Mouse (Mus musculus) midbrain, embryonic 12.5 days (tissue): ENCODE results near the gene Fut1. TPM values are rescaled to one million over a fixed set of nuclear protein-coding genes. Genes with fewer than 3 reads are reported as not detected.

Source experiments
- ATAC-seq: fragments of 200-750 bp; cut with Nextera tagmentation; 2 replicates; pipeline ENCODE4 v1.8.0; 2017; ENCODE audit warnings: low read depth, moderate TSS enrichment, moderate library complexity; ENCODE audit not compliant: low FRiP score
- H3K27ac ChIP-seq: fragments of 300-500 bp; sonication (generic); replicated peaks from 2 replicates; pipeline ENCODE4 v1.5.1; 2016; ENCODE audit warnings: mild to moderate bottlenecking
- H3K27me3 ChIP-seq: fragments of 300-500 bp; sonication (generic); 2 replicates; pipeline ENCODE4 v1.6.1; 2016; ENCODE audit warnings: mild to moderate bottlenecking
- H3K36me3 ChIP-seq: fragments of 300-500 bp; sonication (generic); 2 replicates; pipeline ENCODE4 v1.6.1; 2016
- H3K4me1 ChIP-seq: fragments of 300-500 bp; sonication (generic); 2 replicates; pipeline ENCODE4 v1.6.1; 2016
- H3K4me2 ChIP-seq: fragments of 300-500 bp; sonication (generic); replicated peaks from 2 replicates; pipeline ENCODE4 v1.6.1; 2016; ENCODE audit warnings: mild to moderate bottlenecking, moderate library complexity
- H3K4me3 ChIP-seq: fragments of 300-500 bp; sonication (generic); 2 replicates; pipeline ENCODE4 v1.5.1; 2016; ENCODE audit warnings: mild to moderate bottlenecking
- H3K9ac ChIP-seq: fragments of 300-500 bp; sonication (generic); replicated peaks from 2 replicates; pipeline ENCODE4 v1.6.1; 2016; ENCODE audit warnings: mild to moderate bottlenecking, moderate library complexity
- H3K9me3 ChIP-seq: fragments of 300-500 bp; sonication (generic); 2 replicates; pipeline ENCODE4 v1.6.1; 2016; ENCODE audit warnings: mild to moderate bottlenecking
- WGBS: fragments of 180-500 bp; shearing (Covaris S2); methylation state at CpG from one replicate; pipeline ENCODE4 v1.1.7; 2016; 5-methylcytosine and 5-hydroxymethylcytosine counted together
- polyA plus RNA-seq: library from polyadenylated mRNA; unstranded; fragments of >200 nt; fragmentation: Nextera tagmentation; extraction: Ambion mirVana; gene quantifications from 2 replicates; pipeline ENCODE4 v1.2.1, GENCODE M21; 2016

Gene Fut1
- polyA plus RNA-seq, 1 experiment from 2014 or later, result not detected

GRCm38 (mm10) chr7:45665303-45666138 is 48.4 kb downstream of the Fut1 start:
- no peaks in the 10 kb centered on the region for H3K36me3 ChIP-seq
- H3K9ac ChIP-seq, result no peak overlapping the region
- peaks cover 7% of the 10 kb centered on the region; the same call in 1 of the 2 replicates for H3K27me3 ChIP-seq
- no peak overlapping the region for H3K4me3 ChIP-seq
- H3K9me3 ChIP-seq, result no peaks in the 10 kb centered on the region
- no peak overlapping the region for H3K4me2 ChIP-seq
- no peak for ATAC-seq
- H3K27ac ChIP-seq, result no peak overlapping the region
- WGBS, result 60% methylated on average over 13 of the region's 13 CpGs
- no peaks in the 10 kb centered on the region for H3K4me1 ChIP-seq

DNA sequence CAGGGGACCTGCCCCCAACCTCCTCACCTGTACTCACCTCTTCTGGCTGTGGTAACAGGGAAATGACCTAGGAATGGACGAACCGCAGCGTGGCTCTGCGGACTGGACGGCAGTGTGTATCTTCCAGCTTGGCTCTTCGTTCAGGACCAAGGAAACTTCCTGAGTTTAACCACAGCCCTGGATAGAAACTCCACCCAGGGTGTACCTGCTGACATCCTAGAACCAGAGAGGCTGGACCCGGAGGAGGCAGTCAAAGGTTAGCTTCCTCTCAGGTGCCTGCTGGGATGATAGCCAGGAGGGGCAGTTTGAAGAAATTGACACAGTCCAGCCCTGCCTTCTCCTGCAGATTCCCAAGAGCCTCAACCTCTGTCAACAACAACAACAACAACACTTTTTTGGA is 49.1 kb downstream of the Fut1 start, which contains the start of gene Fut2:
Gene Fut2 (minus strand): TSS at position 234 of the 400 bp plus-strand sequence.
- Histone ChIP-seq H3K27me3 (peaks cover 7% of the 10 kb centered on the region; the same call in 1 of the 2 replicates), H3K4me3 (no peak within 1 kb of the TSS), H3K36me3 (no peaks in the 10 kb centered on the region), H3K9me3 (no peaks in the 10 kb centered on the region), H3K9ac (no peak within 1 kb of the TSS), H3K4me1 (no peaks in the 10 kb centered on the region), H3K27ac (no peak within 1 kb of the TSS), H3K4me2 (no peak within 1 kb of the TSS)
- 87% methylated on average over 7 of the region's 7 CpGs for WGBS
- ATAC-seq, result no peak

DNA sequence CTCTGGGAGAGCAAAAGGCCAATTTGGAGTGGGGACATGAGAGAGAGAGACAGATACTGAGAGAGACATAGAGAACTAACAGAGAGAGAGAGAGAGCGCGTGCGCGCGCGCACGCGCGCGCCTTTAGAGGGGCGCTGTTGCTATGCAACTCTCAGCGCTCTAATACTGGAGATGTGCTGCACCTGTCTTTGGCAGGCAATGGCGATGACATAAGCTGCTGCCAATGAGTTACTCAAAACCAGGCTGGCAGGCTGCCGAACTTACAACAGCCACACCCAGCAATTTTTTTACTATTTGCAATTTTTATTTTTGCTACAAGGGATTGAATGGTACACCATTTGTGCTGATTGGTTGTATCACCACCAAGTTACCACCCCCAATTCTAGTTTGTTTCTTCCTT is 50.7 kb downstream of the Fut1 start:
- Histone ChIP-seq H3K4me1 (no peaks in the 10 kb centered on the region), H3K27me3 (peaks cover 10% of the 10 kb centered on the region; the same call in 1 of the 2 replicates), H3K4me3 (no peak overlapping the region), H3K27ac (no peak overlapping the region), H3K9ac (no peak overlapping the region), H3K36me3 (no peaks in the 10 kb centered on the region), H3K9me3 (no peaks in the 10 kb centered on the region), H3K4me2 (no peak overlapping the region)
- WGBS, result 78% methylated on average over 14 of the region's 14 CpGs
- ATAC-seq, result no peak

DNA sequence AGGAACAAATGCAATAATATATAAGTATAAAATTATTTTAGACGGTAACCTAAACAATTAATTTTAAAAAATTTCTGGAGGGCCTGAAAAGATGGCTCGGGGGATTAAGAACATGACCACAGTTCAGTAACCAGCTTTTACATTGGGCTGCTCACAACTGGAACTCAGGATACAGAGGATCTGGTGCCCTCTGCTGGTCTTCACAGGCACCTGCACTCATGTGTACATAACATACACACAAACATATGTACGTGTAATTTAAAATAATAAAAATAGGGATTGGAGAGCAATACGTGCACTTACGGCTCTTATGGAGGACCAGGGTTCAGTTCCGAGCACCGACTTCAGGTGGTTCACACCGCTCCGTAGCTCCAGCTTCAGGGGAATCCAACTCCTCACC is 51.8 kb downstream of the Fut1 start:
- WGBS, result 96% methylated on average over 9 of the region's 9 CpGs
- no peaks in the 10 kb centered on the region for H3K36me3 ChIP-seq
- peaks cover 14% of the 10 kb centered on the region; the same call in 1 of the 2 replicates for H3K27me3 ChIP-seq
- ATAC-seq, result no peak
- no peak overlapping the region for H3K4me3 ChIP-seq
- H3K9ac ChIP-seq, result no peak overlapping the region
- no peaks in the 10 kb centered on the region for H3K4me1 ChIP-seq
- H3K27ac ChIP-seq, result no peak overlapping the region
- no peak overlapping the region for H3K4me2 ChIP-seq
- no peaks in the 10 kb centered on the region for H3K9me3 ChIP-seq

Other genes with a start within 250 kb of the Fut1 start
- 2.6 and 2.9 TPM in 2 replicates for gene Lin7b, start 246.7 kb upstream of the Fut1 start, polyA plus RNA-seq
- 294 and 300 TPM in 2 replicates for gene Snrnp70, start 221.5 kb upstream of the Fut1 start, polyA plus RNA-seq
- not detected in 2 replicates for gene Kcna7, start 211.6 kb upstream of the Fut1 start, polyA plus RNA-seq
- 0.22 and 0.43 TPM in 2 replicates for gene Ntf5, start 203.6 kb upstream of the Fut1 start, polyA plus RNA-seq
- gene Lhb, start 196.5 kb upstream of the Fut1 start, polyA plus RNA-seq, result not detected in 2 replicates
- 29.7 and 32.4 TPM in 2 replicates for gene Gys1, start 182.4 kb upstream of the Fut1 start, polyA plus RNA-seq
- gene Ruvbl2, start 179.2 kb upstream of the Fut1 start, polyA plus RNA-seq, result 140 and 153 TPM in 2 replicates
- 5,715 and 6,077 TPM in 2 replicates for gene Ftl1, start 157.4 kb upstream of the Fut1 start, polyA plus RNA-seq
- 241 and 250 TPM in 2 replicates for gene Bax, start 150.4 kb upstream of the Fut1 start, polyA plus RNA-seq
- 0.22 TPM in 2 replicates for gene Tulp2, start 135.4 kb upstream of the Fut1 start, polyA plus RNA-seq
- not detected in 2 replicates for gene Gm45808, start 130.5 kb upstream of the Fut1 start, polyA plus RNA-seq
- gene Dhdh, start 128.5 kb upstream of the Fut1 start, polyA plus RNA-seq, result 3.2 and 3.6 TPM in 2 replicates
- 102 and 106 TPM in 2 replicates for gene Nucb1, start 106.9 kb upstream of the Fut1 start, polyA plus RNA-seq
- 15.4 and 18.5 TPM in 2 replicates for gene Ppp1r15a, start 91.0 kb upstream of the Fut1 start, polyA plus RNA-seq
- 0.70 and 0.96 TPM in 2 replicates for gene Plekha4, start 91.0 kb upstream of the Fut1 start, polyA plus RNA-seq
- 0.78 TPM in 1 of 2 replicates, not detected in the other for gene Hsd17b14, start 62.4 kb upstream of the Fut1 start, polyA plus RNA-seq
- 23.2 and 23.8 TPM in 2 replicates for gene Bcat2, start 47.1 kb upstream of the Fut1 start, polyA plus RNA-seq
- gene Fgf21, start 1.8 kb upstream of the Fut1 start, polyA plus RNA-seq, result not detected in 2 replicates
- 0.18 and 0.31 TPM in 2 replicates for gene Izumo1, start 4.5 kb downstream of the Fut1 start, polyA plus RNA-seq
- 10.7 and 11.6 TPM in 2 replicates for gene Rasip1, start 10.2 kb downstream of the Fut1 start, polyA plus RNA-seq
- 2.3 and 2.7 TPM in 2 replicates for gene Mamstr, start 22.7 kb downstream of the Fut1 start, polyA plus RNA-seq
- 0.10 and 0.33 TPM in 2 replicates for gene Fut2, start 49.1 kb downstream of the Fut1 start, polyA plus RNA-seq
- 0.31 TPM in 1 of 2 replicates, not detected in the other for gene Ntn5, start 66.7 kb downstream of the Fut1 start, polyA plus RNA-seq
- 0.79 and 0.80 TPM in 2 replicates for gene Sec1, start 77.1 kb downstream of the Fut1 start, polyA plus RNA-seq
- 17.0 and 18.8 TPM in 2 replicates for gene Car11, start 82.6 kb downstream of the Fut1 start, polyA plus RNA-seq
- gene Dbp, start 87.8 kb downstream of the Fut1 start, polyA plus RNA-seq, result 4.5 and 4.6 TPM in 2 replicates
- gene Rpl18, start 98.2 kb downstream of the Fut1 start, polyA plus RNA-seq, result 688 and 721 TPM in 2 replicates
- gene Sphk2, start 100.7 kb downstream of the Fut1 start, polyA plus RNA-seq, result 24.0 and 25.8 TPM in 2 replicates
- 1.3 and 1.6 TPM in 2 replicates for gene Fam83e, start 103.9 kb downstream of the Fut1 start, polyA plus RNA-seq
- not detected in 2 replicates for gene Spaca4, start 108.5 kb downstream of the Fut1 start, polyA plus RNA-seq
- gene Lmtk3, start 166.4 kb downstream of the Fut1 start, polyA plus RNA-seq, result 10.6 and 11.1 TPM in 2 replicates
- gene Sult2b1, start 167.4 kb downstream of the Fut1 start, polyA plus RNA-seq, result 1.5 and 2.2 TPM in 2 replicates
- gene Cyth2, start 197.3 kb downstream of the Fut1 start, polyA plus RNA-seq, result 288 and 293 TPM in 2 replicates
- gene Kcnj14, start 207.5 kb downstream of the Fut1 start, polyA plus RNA-seq, result 0.46 and 1.1 TPM in 2 replicates
- gene Grwd1, start 213.7 kb downstream of the Fut1 start, polyA plus RNA-seq, result 50.1 and 50.2 TPM in 2 replicates